Mouse (Mus musculus) urinary bladder, postnatal 36 days (tissue): Measurements from ENCODE around the gene Ripk4.
A peak's percentile ranks its signal among the peaks of the same experiment; 100 is the strongest.

Experiments
- DNase-seq, 2 experiments: peaks; one replicate each; pipeline ENCODE4 v3.0.0; 2022; ENCODE audit warnings: low spot score in 2 of 2, mixed read lengths in 1 of 2

The Ripk4 gene

DNA sequence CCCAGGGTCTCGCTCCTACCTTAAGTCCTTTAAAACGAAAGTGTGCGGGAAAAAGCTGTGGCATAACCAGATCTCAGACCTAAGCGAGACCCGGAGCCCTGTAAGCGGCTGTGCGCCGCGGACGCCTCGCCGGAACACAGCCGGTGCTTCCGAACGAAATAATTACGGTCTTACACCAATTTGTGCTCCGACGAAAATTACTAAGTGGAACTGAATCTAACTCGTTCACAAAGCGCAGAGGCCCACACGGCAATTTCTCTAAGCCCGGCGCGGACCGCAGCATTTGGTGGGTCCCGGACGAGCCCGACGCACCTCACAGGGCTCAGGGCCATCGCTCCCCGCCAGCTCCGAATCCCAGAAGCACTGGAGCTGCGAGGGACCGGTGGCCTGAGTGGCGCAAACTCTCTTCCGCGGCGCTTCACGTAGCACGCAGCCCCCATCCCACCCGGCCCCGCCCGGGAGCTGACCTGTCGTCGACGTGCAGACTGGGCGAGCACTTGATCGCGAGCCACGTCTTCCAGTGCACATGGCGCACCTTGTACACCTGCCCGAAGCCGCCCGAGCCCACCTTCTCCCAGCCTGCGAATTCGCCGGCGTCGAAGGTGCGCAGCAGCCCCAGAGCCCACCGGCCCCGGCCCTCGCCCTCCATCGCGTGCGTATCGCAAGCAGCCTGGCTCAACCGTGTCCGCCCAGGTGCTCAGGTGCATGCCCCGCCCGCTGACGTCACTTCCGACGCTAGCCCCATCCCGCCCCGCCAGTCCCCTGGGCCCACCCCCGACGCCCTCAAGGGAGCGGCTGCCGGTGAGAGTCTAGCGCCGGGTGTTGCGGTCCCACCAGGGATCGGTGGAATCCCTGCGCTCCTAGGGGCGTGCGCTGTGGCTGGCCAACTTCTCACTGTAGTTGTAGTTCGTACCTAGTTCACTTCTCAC is at the start of gene Ripk4:
Gene Ripk4 (minus strand): TSS at position 727 of the 929 bp plus-strand sequence.
- DNase-seq, result peak; percentile 68 to 75

DNA sequence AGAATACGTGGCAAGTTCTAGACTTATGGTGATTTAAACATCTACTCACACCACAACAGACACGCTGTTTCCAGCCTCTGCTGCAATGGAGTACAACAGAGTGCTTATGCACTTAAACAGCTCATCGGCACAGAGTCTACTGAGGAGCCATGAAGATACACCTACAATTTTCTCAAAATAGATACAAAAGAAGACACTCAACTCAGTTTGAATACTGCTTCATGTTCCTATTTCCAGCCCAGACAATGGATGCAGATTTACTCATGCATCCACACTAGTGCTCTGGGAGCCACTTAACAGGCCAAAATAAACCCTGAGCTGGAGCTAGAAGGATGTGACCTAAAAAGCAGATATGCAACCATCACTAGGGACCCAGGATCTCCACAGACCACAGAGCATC is 45.3 kb upstream of the Ripk4 start:
- no peak for DNase-seq

DNA sequence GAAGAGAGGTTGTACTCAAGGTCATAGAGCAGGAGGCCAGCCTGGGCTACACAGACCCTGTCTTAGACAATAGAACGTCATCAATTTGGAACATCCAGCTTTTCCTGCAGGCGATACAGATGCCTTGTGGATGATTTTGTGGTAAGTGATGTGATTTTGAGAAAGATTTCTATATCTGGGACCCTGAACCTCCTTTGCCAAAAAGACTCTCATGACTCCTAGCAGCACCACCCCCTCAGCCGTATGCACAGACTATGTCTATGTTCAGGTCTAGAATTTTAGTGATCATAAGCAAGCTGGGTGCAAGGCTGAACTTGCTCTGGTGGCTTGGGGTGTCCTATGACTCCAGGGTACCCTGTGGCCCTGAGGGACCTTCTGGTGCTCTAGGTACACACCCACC is 42.1 kb upstream of the Ripk4 start:
- no peak for DNase-seq

DNA sequence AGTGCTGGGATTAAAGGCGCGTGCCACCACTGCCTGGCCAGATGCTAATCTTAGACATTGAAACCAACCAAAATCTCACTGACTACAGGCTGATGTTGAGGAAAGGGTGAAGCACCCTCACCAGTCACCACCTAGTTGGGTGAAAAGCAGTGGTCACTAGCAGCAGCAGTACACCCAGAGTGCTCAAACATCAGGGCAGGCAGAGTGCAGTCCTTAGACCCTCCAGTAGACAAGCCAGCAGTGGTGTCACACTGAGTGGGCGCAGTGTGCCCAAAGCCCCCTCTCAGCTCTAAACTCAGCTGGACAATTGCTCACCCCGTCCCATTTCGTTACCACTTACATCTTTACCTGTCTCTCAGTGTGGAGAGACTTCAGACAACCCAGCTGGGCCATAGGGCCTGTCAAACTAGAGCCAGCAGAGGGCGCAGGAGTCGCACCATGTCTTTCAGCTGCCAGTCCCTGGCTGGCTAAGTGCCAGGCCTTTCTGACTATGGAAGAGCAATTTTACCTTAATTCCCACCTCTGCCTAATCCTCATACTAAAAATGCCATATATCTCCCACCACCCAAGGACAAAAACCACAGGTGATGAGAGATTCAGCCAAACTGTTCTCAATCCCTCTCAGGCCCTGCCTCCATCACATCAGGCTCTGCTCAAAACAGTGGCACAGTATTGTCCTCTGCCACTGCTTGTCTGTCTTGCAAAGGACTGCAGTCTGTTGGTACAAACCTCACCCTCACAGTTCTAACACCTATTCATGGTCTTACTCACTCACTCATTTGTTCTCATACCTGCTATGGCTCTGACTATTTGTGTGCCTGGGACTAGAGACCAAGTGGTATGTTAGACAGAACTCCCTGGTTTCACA is 41.3 kb upstream of the Ripk4 start:
- DNase-seq, result peak; percentile 69 to 81

DNA sequence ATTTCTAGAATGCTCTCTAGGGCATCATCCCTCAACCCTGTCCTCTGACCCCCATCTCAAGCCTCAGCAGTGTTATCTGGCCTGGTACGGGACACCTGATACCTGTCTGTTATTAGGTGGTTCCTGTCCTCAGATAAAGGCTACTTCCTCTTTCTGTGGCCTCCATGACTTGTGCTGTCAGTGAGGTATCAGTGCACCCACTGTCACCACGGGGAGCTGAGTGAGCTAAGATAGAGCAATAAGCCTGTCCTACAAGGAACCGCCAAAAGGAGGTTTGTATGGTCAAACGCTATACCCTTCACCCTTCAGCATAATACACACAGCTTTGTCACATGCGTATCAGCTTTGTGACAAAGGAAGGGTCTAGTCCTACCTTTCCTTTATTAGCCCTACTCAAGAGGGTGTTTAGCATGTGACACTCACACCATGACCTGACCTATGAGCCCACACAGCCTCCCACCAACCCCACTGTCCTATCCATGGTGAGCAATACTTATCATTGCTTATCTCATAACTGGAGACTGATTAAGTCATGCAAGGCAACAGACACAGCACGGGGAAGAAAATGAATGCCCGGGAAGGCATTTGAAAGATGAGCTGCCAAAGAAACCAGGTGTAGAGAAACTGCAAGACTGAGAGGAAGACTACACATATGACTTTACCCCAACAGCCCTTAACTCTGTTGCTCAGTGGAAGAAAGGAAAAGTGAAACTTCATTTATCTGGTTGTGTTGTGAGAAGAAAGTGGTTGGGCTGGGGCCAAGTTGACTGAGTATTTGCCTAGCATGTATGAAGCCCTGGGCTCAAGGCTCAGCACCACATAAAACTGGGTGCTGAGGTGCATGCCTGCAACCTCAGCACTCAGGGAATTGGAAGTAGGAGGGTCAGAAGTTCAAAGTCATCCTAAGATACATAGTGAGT is 34.6 kb upstream of the Ripk4 start:
- no peak for DNase-seq

DNA sequence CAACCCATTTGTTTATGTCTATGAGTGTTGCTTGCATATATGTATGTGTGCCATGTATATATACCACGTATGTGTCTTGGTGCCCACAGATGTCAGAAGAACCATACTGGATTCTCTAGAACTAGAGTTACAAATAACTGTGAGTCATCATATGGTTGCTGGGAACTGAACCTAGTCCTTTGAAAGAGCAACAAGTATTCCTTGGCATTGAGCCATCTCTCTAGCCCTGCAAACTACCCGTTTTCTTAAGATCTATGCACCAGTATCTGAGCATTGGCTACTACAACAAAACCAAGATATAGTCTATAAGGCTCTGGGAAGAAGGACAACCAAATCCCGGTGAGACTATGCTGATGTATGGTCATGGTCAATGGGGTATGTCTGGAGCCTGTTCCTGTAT is 33.6 kb upstream of the Ripk4 start:
- no peak for DNase-seq

DNA sequence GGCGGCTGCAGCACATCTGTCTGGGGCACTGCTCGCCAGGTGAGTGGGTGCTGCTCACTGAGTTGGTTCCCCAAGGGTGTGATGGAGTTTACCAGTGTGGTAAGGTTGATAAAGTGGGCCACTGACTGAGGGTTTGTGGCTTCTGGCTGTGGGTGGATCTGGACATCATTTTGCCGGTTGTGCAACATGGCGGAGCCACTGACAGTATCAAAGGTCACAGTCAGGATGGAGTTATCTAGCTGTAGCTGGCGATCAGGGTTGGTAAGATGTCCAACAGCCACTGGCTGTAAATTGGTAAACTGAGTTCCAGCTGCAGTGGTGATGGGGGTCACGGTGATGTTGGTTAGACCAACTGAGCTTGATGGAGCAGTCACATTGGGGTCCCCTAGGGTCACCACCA is 30.7 kb upstream of the Ripk4 start:
- DNase-seq, result no peak

DNA sequence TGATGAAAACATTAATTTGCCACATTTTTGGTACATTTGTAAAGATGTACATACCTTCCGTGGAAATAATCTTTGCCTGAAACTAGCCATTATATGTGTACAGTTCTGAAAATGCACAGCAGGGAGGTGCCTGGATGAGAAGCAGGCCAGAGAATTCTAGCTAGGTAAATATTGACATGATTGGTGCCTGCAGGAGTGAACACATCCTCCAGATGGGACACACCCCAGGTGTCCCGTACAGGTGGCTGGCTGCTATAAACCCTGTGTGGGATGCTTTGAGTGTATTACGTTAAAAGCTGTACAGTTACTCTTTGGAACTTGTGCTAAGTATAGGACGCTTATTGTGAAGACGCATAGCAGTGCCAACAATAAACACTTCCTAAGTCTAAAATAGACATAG is 19.5 kb upstream of the Ripk4 start:
- no peak for DNase-seq

DNA sequence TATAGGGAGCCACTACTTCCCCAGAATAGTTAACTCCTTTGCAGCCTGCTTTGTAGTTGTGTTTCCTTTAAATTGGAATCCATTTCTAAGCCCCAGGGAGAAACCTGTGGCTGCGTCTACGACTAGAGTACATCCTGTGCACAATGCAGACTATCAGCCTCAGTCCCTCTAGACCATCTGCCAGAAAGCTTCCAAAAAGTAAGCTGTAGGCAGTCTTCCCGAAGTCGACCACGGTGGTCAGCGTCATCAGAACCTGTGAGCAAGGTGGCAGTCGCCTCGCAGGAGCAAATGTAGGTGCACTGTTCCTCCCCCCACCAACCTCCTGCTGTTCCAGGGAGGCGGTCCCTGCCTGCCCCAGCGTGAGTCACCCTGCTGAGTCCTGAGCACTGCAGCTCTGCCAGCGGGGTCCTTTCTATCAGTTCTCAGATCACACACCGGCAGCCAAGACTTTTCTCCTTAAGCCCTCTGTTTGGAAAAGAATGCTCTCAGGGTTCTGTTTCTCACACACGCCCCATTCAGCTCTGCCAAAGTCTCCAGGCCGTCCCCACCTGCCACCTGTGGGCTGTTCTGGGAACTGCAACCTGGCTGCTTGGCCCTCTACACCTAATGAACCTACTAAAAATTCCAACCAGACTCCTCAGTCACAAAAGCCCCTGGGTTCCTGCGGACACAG is 14.9 kb upstream of the Ripk4 start:
- DNase-seq, result peak; percentile 85

DNA sequence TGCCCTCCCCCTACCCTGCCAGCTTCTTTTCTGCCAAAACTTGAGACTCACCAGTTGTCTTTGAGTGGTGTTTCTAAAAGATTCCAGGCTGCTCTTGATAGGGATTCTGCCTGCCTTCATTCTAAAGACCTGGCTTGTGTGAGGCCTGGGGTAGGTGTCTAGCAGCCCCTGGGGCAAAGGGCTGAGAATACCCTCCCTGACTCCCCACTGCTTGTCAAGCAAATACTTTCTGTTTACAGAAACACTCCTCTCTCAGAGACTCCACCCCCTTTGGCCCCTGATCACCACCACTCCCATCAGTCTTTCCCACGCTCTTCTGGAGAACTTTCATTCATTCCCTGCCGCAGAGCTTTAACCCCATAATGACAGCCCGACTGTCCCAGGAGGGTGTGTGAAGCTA is 2.9 kb upstream of the Ripk4 start:
- DNase-seq, result no peak

DNA sequence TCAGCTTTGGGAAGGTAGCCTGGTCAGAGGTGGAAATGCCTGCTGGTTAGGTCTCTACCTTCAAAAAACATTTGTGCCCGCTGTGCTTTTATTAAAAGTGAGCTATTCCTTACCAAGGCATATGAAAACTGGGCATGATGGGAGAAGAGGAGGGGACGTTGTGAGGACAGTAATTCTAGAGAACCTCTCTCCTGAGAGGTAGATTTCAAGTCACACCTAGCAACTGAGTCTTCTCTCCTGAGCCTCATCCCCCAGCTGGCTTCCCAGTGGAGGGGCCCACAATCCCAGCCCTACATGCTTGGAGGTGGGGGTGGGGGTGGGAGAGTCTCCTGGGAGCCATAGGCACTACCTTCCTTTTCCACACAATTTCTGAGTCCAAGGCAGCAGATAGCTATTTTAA is 1.0 kb upstream of the Ripk4 start:
- DNase-seq, result no peak

DNA sequence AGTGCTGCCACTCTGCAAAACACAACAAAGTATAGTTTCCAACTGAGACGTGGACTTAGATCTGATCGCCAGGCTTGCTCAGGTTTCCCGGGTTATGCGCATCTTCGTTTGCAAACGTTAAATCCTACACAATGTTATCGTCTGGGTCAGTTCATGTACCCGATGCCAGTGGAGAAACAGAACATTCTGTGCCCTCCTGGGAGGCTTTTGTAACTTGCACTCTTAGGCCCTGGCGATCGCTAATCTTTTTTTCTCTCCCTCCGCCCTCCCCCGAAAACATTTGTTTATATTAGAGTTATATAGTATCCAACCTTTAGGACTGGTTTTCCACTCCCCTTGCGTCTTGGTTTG is 378 bp upstream of the Ripk4 start:
- no peak for DNase-seq

DNA sequence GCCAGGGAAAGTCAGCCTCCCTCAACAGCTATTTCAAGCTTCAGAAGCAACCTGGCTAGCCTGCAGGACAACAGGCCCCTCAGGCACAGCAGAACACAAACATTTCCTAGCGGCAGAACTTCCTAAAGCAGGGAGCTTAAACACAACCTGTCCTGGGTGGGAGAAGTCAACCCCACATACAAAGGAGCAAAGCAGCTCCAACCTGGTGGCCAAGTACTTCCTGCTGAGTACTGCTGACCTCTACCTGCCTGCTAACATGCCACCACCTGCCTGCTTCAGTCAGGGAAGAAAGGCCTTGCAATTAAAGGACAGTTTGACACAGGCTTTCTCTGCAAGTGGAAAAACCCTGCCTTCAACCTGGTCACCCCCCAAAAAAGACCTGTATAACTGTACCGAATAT is 1.8 kb downstream of the Ripk4 start:
- DNase-seq, result no peak

DNA sequence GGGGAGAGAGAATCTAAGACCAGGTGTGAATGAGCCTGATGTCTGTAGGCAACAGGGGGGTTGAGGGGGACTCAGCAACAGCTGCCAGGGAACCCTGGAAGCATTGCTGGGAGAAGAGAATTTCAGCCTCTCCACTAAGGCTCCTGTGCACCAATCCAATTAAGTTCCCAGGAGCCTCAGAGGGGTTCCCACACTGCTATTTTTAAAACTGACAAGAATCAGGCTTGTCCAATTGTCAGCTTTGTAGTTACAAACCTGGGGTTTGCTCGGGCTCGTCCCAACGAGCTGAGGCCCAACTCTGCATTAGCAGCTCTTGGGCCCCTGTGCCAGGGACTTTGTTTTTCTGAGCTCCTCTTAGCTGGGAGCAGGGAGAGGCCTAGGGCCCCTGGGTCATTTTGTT is 3.9 kb downstream of the Ripk4 start:
- no peak for DNase-seq

DNA sequence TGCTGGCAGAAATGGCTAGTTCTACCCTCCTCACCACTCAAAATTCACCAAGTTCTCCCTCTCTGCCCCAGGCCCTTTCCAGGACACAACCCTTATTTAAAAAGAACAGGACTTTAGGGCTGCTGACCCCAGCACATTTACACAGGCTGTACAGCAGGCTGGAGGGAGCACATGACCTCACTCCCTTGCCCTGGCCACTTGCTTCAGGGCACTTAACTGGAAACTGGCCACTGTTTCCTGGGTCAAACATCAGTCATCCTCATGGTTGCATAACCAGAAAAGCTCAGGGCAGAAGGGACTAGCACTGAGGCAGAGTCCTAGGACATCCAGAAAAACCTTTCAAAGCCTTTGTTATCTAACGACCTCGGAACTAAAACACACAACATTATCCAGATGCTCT is 5.3 kb downstream of the Ripk4 start:
- no peak for DNase-seq

DNA sequence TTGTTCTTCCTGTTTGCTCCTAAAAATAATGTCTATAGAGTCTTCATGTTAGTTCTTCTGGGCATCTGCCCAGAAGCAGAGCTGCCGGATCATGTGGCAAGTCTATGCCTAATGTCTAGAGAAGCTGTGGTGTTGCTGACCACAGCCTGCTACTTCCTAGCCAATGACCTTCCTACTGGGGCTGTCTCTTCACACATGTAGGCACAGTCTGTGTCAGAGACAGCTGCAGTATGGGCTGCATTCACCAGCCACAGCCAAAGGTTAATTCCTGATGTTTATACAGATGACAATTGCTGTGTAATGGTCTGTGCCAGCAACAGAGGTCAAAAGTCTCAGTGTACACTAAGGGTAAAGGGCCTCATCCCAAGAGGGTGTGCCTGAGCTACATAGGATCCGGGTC is 7.1 kb downstream of the Ripk4 start:
- no peak for DNase-seq

DNA sequence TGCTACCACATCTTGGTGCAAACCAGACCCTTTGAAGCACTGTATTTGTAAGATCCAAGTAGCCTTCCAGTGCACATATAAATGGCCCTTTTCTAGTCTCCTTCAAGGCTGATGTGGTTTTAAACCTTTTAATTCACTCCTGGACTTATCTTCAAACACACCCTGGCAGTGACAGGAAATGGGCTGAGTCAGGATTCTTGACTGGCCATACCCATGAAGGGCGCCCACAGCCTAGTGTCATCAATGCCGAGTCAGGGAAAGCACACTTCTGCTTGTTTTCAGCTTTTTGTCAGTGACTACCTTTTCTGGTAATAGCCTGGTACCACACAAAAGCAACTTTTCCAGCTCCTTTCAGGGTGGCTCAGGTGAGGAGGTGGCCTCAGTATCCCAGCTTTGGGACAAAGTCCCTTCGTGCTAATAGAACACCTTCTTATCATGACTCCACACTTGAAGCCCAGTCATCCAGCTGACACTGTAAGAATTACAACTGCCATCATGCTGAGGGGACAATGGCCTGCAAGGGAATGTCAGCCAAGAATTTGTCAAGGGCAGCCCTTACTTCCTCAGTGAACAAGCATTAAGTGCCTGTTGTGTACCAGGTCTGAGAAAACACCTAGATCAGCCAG is 11.2 kb downstream of the Ripk4 start:
- no peak for DNase-seq

DNA sequence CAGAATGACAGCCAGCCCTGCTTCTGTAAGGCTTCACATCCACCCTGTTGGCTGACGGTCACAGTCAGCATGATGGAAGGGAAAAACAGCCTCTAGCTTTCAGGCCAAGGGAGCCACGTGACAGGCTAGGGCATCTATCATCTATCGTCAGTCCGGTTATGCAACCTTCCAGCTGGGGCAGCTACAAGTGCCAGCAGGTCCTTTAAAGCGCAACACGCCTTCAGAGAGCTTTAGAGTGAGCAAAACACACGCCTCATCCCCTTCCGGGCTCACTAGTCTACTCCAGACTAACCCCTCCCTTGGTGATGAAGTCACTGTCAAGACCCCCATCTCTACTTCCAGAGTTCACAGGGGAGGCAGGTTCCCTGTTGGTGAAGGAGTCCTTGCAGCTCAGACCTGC is 11.7 kb downstream of the Ripk4 start:
- DNase-seq, result peak; percentile 78 to 87

DNA sequence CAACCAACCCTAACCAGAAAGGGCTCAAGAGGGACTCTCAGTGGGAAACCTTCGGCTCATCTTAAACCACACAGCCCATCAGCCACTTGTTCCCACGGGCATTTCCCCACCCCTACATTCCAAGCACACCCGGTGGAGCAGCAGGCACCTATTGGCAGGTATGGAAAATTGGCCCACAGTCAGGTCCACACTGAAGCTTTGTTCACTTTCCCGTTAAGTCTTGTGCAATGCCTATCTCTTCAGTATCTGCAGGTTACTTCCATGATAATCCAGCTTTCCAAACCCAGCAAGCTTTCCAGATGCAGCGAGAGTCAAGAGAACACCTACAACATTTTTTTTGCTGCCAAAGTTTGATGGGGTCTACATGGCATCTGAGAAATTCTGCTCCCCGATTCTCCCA is 15.2 kb downstream of the Ripk4 start:
- DNase-seq, result no peak

DNA sequence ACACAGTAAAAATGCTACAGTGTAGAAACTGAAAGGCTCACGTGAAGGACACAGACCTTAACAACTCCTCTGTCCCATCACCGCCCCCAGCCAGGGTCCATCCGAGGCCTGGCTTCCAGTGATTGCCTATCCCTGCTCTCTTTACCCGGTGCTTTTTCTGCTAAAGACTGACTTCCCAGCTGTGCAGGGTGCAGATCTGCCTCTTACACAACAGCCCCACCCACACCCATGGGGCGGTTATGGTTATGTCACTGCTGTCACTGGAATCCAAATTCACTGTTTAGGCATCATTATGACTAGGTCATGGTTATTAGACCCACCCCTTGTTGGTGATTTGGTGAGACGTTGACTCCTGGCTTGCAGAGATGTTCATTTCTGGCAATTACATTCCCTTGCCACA is 25.6 kb downstream of the Ripk4 start:
- no peak for DNase-seq

DNA sequence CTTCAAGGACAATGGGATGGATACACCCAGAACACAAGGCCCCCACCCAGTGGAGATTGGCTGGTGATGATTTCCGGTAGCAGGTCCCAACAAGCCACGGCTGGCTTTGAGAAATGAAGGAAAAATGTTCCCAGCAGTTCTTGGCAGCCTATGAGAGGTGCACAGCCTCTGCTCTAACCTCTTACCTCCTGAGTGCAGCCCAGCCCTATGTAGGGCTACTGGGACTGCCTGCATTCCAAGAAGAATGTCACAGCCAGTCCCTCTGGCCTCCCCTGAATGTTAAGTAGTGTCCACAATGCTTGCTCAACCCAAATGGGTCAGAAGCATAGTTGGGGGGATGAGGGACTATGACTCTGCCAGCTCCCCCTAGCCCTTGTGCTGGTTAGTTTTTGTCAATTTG is 27.0 kb downstream of the Ripk4 start:
- DNase-seq, result peak in 1 of 2 experiments; percentile 29
